Mouse (Mus musculus) liver, embryonic 11.5 days (tissue): ENCODE measurements around the gene Rap2a. TPM values are rescaled to one million over a fixed set of nuclear protein-coding genes. Genes with fewer than 3 reads are reported as not detected.

Source experiments
- ATAC-seq: fragments of 200-750 bp; cut with Nextera tagmentation; replicated peaks from 2 replicates; pipeline ENCODE4 v1.8.0; 2017; ENCODE audit warnings: moderate number of reproducible peaks, mild to moderate bottlenecking, moderate TSS enrichment, moderate library complexity; ENCODE audit not compliant: low FRiP score
- DNase-seq: peaks from one replicate; pipeline ENCODE4 v3.0.0-alpha.2; 2017; ENCODE audit warnings: low spot score
- H3K27ac ChIP-seq: fragments of 300-500 bp; sonication (generic); 2 replicates; pipeline ENCODE4 v1.5.1; 2014; ENCODE audit warnings: mild to moderate bottlenecking, low read depth, low read length, control low read depth
- H3K27me3 ChIP-seq: fragments of 300-500 bp; sonication (generic); replicated peaks from 2 replicates; pipeline ENCODE4 v1.6.1; 2014; ENCODE audit warnings: low read length, mixed read lengths; ENCODE audit not compliant: control insufficient read depth, insufficient read depth
- H3K36me3 ChIP-seq: fragments of 300-500 bp; sonication (generic); 2 replicates; pipeline ENCODE4 v1.6.1; 2014; ENCODE audit warnings: mild to moderate bottlenecking, low read length, moderate library complexity, mixed read lengths; ENCODE audit not compliant: control insufficient read depth, insufficient read depth
- H3K4me1 ChIP-seq: fragments of 300-500 bp; sonication (generic); replicated peaks from 2 replicates; pipeline ENCODE4 v1.6.1; 2014; ENCODE audit warnings: low read length, mixed read lengths; ENCODE audit not compliant: control insufficient read depth, insufficient read depth
- H3K4me2 ChIP-seq: fragments of 300-500 bp; sonication (generic); 2 replicates; pipeline ENCODE4 v1.6.1; 2014; ENCODE audit warnings: mild to moderate bottlenecking, control low read depth, moderate library complexity
- H3K4me3 ChIP-seq: fragments of 300-500 bp; sonication (generic); 2 replicates; pipeline ENCODE4 v1.5.1; 2014; ENCODE audit warnings: low read depth, low read length, control low read depth
- H3K9ac ChIP-seq: fragments of 300-500 bp; sonication (generic); 2 replicates; pipeline ENCODE4 v1.6.1; 2014; ENCODE audit warnings: low read depth, low read length, control low read depth
- H3K9me3 ChIP-seq: fragments of 300-500 bp; sonication (generic); 2 replicates; pipeline ENCODE4 v1.6.1; 2016; ENCODE audit warnings: low read length, inconsistent platforms, mixed read lengths; ENCODE audit not compliant: control insufficient read depth
- WGBS: fragments of 180-500 bp; shearing (Covaris S2); extraction: QIAGEN DNeasy Blood & Tissue Kit; methylation state at CpG from one replicate; pipeline ENCODE4 v1.1.7; 2014; 5-methylcytosine and 5-hydroxymethylcytosine counted together
- polyA plus RNA-seq: library from polyadenylated mRNA; unstranded; fragments of >200 nt; fragmentation: Nextera tagmentation; extraction: Ambion mirVana; gene quantifications from 2 replicates; pipeline ENCODE4 v1.2.1, GENCODE M21; 2014

Rap2a gene
- polyA plus RNA-seq, 1 experiment from 2014 or later = 6.8 TPM

- ATAC-seq = no peak
- Histone ChIP-seq H3K27me3 (no peaks in the 10 kb centered on the region), H3K4me2 (no peak overlapping the region), H3K27ac (no peak overlapping the region), H3K4me1 (no peaks in the 10 kb centered on the region), H3K9ac (no peak overlapping the region), H3K36me3 (no peaks in the 10 kb centered on the region), H3K4me3 (no peak overlapping the region), H3K9me3 (no peaks in the 10 kb centered on the region)
- no peak for DNase-seq
- 89% methylated on average over 5 of the region's 5 CpGs for WGBS
These were observed 6.3 kb downstream of the Rap2a start for GRCm38 (mm10) chr14:120484561-120484960.

GRCm38 (mm10) chr14:120496284-120496683, 18.0 kb downstream of the Rap2a start:
- no peak overlapping the region for H3K27ac ChIP-seq
- no peak for ATAC-seq
- no peak overlapping the region for H3K4me3 ChIP-seq
- no peak for DNase-seq
- H3K4me2 ChIP-seq = no peak overlapping the region
- H3K9me3 ChIP-seq = no peaks in the 10 kb centered on the region
- H3K4me1 ChIP-seq = peaks cover 4% of the 10 kb centered on the region
- H3K27me3 ChIP-seq = no peaks in the 10 kb centered on the region
- H3K36me3 ChIP-seq = no peaks in the 10 kb centered on the region
- 37% methylated on average over 5 of the region's 5 CpGs for WGBS
- no peak overlapping the region for H3K9ac ChIP-seq

GRCm38 (mm10) chr14:120496827-120497226, 18.6 kb downstream of the Rap2a start:
- DNase-seq (no peak), ATAC-seq (no peak)
- Histone ChIP-seq H3K9me3 (no peaks in the 10 kb centered on the region), H3K4me1 (peaks cover 4% of the 10 kb centered on the region), H3K27me3 (no peaks in the 10 kb centered on the region), H3K4me2 (no peak overlapping the region), H3K9ac (no peak overlapping the region), H3K4me3 (no peak overlapping the region), H3K36me3 (no peaks in the 10 kb centered on the region), H3K27ac (no peak overlapping the region)
- WGBS = 66% methylated on average over 5 of the region's 5 CpGs

GRCm38 (mm10) chr14:120499096-120499495, 20.9 kb downstream of the Rap2a start:
- H3K27me3 ChIP-seq = no peaks in the 10 kb centered on the region

GRCm38 (mm10) chr14:120499601-120500000, 21.4 kb downstream of the Rap2a start:
- Histone ChIP-seq H3K4me1 (peaks cover 4% of the 10 kb centered on the region), H3K9me3 (no peaks in the 10 kb centered on the region), H3K4me3 (no peak overlapping the region), H3K36me3 (no peaks in the 10 kb centered on the region), H3K27me3 (no peaks in the 10 kb centered on the region), H3K27ac (no peak overlapping the region), H3K9ac (no peak overlapping the region), H3K4me2 (no peak overlapping the region)
- WGBS = 91% methylated on average over 6 of the region's 6 CpGs
- ATAC-seq (no peak), DNase-seq (no peak)

More at GRCm38 (mm10) chr14:120499096-120499495, 20.9 kb downstream of the Rap2a start:
- no peak overlapping the region for H3K4me3 ChIP-seq
- no peaks in the 10 kb centered on the region for H3K36me3 ChIP-seq
- WGBS = 90% methylated on average over 10 of the region's 10 CpGs
- no peak overlapping the region for H3K27ac ChIP-seq
- no peak for DNase-seq
- no peaks in the 10 kb centered on the region for H3K9me3 ChIP-seq
- no peak overlapping the region for H3K9ac ChIP-seq
- peaks cover 4% of the 10 kb centered on the region for H3K4me1 ChIP-seq
- ATAC-seq = no peak
- no peak overlapping the region for H3K4me2 ChIP-seq

- no peak for DNase-seq
- ATAC-seq = no peak
- H3K4me3 ChIP-seq = no peak overlapping the region
- H3K9me3 ChIP-seq = no peaks in the 10 kb centered on the region
- H3K27ac ChIP-seq = no peak overlapping the region
- no peak overlapping the region for H3K9ac ChIP-seq
- H3K4me2 ChIP-seq = no peak overlapping the region
- H3K36me3 ChIP-seq = no peaks in the 10 kb centered on the region
- H3K27me3 ChIP-seq = no peaks in the 10 kb centered on the region
- peaks cover 4% of the 10 kb centered on the region for H3K4me1 ChIP-seq
- 79% methylated on average over 12 of the region's 12 CpGs for WGBS
These were observed 21.8 kb downstream of the Rap2a start for GRCm38 (mm10) chr14:120500021-120500560.

GRCm38 (mm10) chr14:120500791-120501190, 22.5 kb downstream of the Rap2a start:
- WGBS = 79% methylated on average over 5 of the region's 5 CpGs
- Histone ChIP-seq H3K4me3 (no peak overlapping the region), H3K9me3 (no peaks in the 10 kb centered on the region), H3K36me3 (no peaks in the 10 kb centered on the region), H3K27me3 (no peaks in the 10 kb centered on the region), H3K9ac (no peak overlapping the region), H3K4me1 (peaks cover 4% of the 10 kb centered on the region), H3K27ac (no peak overlapping the region), H3K4me2 (no peak overlapping the region)
- DNase-seq = no peak
- no peak for ATAC-seq

GRCm38 (mm10) chr14:120503641-120504040, 25.4 kb downstream of the Rap2a start:
- no peak for ATAC-seq
- Histone ChIP-seq H3K9ac (no peak overlapping the region), H3K36me3 (no peaks in the 10 kb centered on the region), H3K4me1 (no peaks in the 10 kb centered on the region; the same call in 1 of the 2 replicates), H3K4me2 (no peak overlapping the region), H3K27me3 (no peaks in the 10 kb centered on the region), H3K27ac (no peak overlapping the region), H3K9me3 (no peaks in the 10 kb centered on the region), H3K4me3 (no peak overlapping the region)
- WGBS = 94% methylated on average over 12 of the region's 12 CpGs
- DNase-seq = no peak

GRCm38 (mm10) chr14:120504423-120504822, 26.2 kb downstream of the Rap2a start:
- Histone ChIP-seq H3K27me3 (no peaks in the 10 kb centered on the region), H3K9me3 (no peaks in the 10 kb centered on the region), H3K4me1 (no peaks in the 10 kb centered on the region; the same call in 1 of the 2 replicates), H3K4me2 (no peak overlapping the region), H3K36me3 (no peaks in the 10 kb centered on the region), H3K27ac (no peak overlapping the region), H3K9ac (no peak overlapping the region), H3K4me3 (no peak overlapping the region)
- 88% methylated on average over 12 of the region's 12 CpGs for WGBS
- DNase-seq = no peak
- no peak for ATAC-seq
